Mouse (Mus musculus) forelimb bud, embryonic 11.5 days (tissue): Measurements from ENCODE around the gene Gucy1a1.
"Not testable (repeated sequence)": the region's sequence is repeated elsewhere in the genome, so short reads cannot be mapped to it uniquely, and the experiment has no call there.

Experiments
- DNase-seq: peaks from one replicate; pipeline ENCODE4 v3.0.0-alpha.2; 2012; ENCODE audit warnings: low read depth, low spot score

The Gucy1a1 gene

GRCm38 (mm10) chr3:82145126-82145901, at the start of gene Gucy1a1:
TSS of gene Gucy1a1 (minus strand) at chr3:82145789.
- DNase-seq: peak; percentile 31

GRCm38 (mm10) chr3:82191559-82192245, 46.1 kb upstream of the Gucy1a1 start:
- DNase-seq: no peak

- DNase-seq: no peak
Observed at GRCm38 (mm10) chr3:82185626-82186025, 40.0 kb upstream of the Gucy1a1 start.

GRCm38 (mm10) chr3:82181500-82181899, 35.9 kb upstream of the Gucy1a1 start:
- no peak for DNase-seq

- no peak for DNase-seq
Observed at GRCm38 (mm10) chr3:82180253-82180652, 34.7 kb upstream of the Gucy1a1 start.

GRCm38 (mm10) chr3:82175501-82175900, 29.9 kb upstream of the Gucy1a1 start:
- DNase-seq: no peak

GRCm38 (mm10) chr3:82167064-82167463, 21.5 kb upstream of the Gucy1a1 start:
- DNase-seq: no peak

GRCm38 (mm10) chr3:82165937-82166336, 20.3 kb upstream of the Gucy1a1 start:
- no peak for DNase-seq

GRCm38 (mm10) chr3:82162992-82163391, 17.4 kb upstream of the Gucy1a1 start:
- not testable (repeated sequence) for DNase-seq

- no peak for DNase-seq
Observed at GRCm38 (mm10) chr3:82145978-82146377, 389 bp upstream of the Gucy1a1 start.

- DNase-seq: no peak
Observed at GRCm38 (mm10) chr3:82144725-82145125, 864 bp downstream of the Gucy1a1 start.

GRCm38 (mm10) chr3:82140781-82141180, 4.8 kb downstream of the Gucy1a1 start:
- DNase-seq: no peak

- no peak for DNase-seq
Observed at GRCm38 (mm10) chr3:82138002-82138667, 7.5 kb downstream of the Gucy1a1 start.

- DNase-seq: no peak
Observed at GRCm38 (mm10) chr3:82135483-82135882, 10.1 kb downstream of the Gucy1a1 start.

- no peak for DNase-seq
Observed at GRCm38 (mm10) chr3:82129258-82129657, 16.3 kb downstream of the Gucy1a1 start.

- no peak for DNase-seq
Observed at GRCm38 (mm10) chr3:82124567-82124966, 21.0 kb downstream of the Gucy1a1 start.

GRCm38 (mm10) chr3:82118916-82119315, 26.7 kb downstream of the Gucy1a1 start:
- no peak for DNase-seq

- no peak for DNase-seq
Observed at GRCm38 (mm10) chr3:82112439-82112838, 33.1 kb downstream of the Gucy1a1 start.

- DNase-seq: no peak
Observed at GRCm38 (mm10) chr3:82111986-82112385, 33.6 kb downstream of the Gucy1a1 start.

- no peak for DNase-seq
Observed at GRCm38 (mm10) chr3:82108951-82109350, 36.6 kb downstream of the Gucy1a1 start.

GRCm38 (mm10) chr3:82104229-82104628, 41.4 kb downstream of the Gucy1a1 start:
- DNase-seq: no peak

- no peak for DNase-seq
Observed at GRCm38 (mm10) chr3:82099127-82099526, 46.5 kb downstream of the Gucy1a1 start.
